Mouse (Mus musculus) bone marrow, adult 2 months (tissue): ENCODE results near the gene Grin3a.

Experiments used
- CTCF ChIP-seq: fragments of 200-500 bp; IDR thresholded peaks from 2 replicates; pipeline ENCODE4 v1.5.1; 2011; ENCODE audit warnings: low read length, control low read depth; ENCODE audit not compliant: control insufficient read depth, insufficient read depth
- POLR2A ChIP-seq: fragments of 200-500 bp; IDR thresholded peaks from 2 replicates; pipeline ENCODE4 v1.6.1; 2011; ENCODE audit warnings: low read depth, mild to moderate bottlenecking, control low read depth, low read length, borderline replicate concordance; ENCODE audit not compliant: control insufficient read depth

GRCm38 (mm10) chr4:49742847-49743246 lies 102.7 kb downstream of the Grin3a start:
- TF ChIP-seq CTCF (no peak), POLR2A (no peak)
